Mouse (Mus musculus) neural tube, embryonic 11.5 days (tissue): ENCODE results near the gene Deup1. TPM values are rescaled to one million over a fixed set of nuclear protein-coding genes. Genes with fewer than 3 reads are reported as not detected.
"Not testable (repeated sequence)": the region's sequence is repeated elsewhere in the genome, so short reads cannot be mapped to it uniquely, and the experiment has no call there.

Experiments
- ATAC-seq: fragments of 200-750 bp; cut with Nextera tagmentation; 2 replicates; pipeline ENCODE4 v1.8.0; 2017; ENCODE audit warnings: moderate number of reproducible peaks, mild to moderate bottlenecking, moderate TSS enrichment, moderate library complexity; ENCODE audit not compliant: insufficient read depth, low FRiP score, low TSS enrichment
- DNase-seq: peaks from one replicate; pipeline ENCODE4 v3.0.0-alpha.2; 2015; ENCODE audit warnings: low spot score
- H3K27ac ChIP-seq: fragments of 300-500 bp; sonication (generic); 2 replicates; pipeline ENCODE4 v1.5.1; 2014; ENCODE audit warnings: low read depth, mild to moderate bottlenecking, low read length
- H3K27me3 ChIP-seq: fragments of 300-500 bp; sonication (generic); 2 replicates; pipeline ENCODE4 v1.6.1; 2014; ENCODE audit warnings: mild to moderate bottlenecking, low read length, mixed read lengths; ENCODE audit not compliant: control insufficient read depth, insufficient read depth
- H3K36me3 ChIP-seq: fragments of 300-500 bp; sonication (generic); 2 replicates; pipeline ENCODE4 v1.6.1; 2014; ENCODE audit warnings: mild to moderate bottlenecking, low read length, moderate library complexity, mixed read lengths; ENCODE audit not compliant: control insufficient read depth, insufficient read depth
- H3K4me1 ChIP-seq: fragments of 300-500 bp; sonication (generic); 2 replicates; pipeline ENCODE4 v1.6.1; 2014; ENCODE audit warnings: low read length, mixed read lengths; ENCODE audit not compliant: control insufficient read depth, insufficient read depth
- H3K4me2 ChIP-seq: fragments of 300-500 bp; sonication (generic); 2 replicates; pipeline ENCODE4 v1.6.1; 2014; ENCODE audit warnings: low read depth, mild to moderate bottlenecking, moderate library complexity
- H3K4me3 ChIP-seq: fragments of 300-500 bp; sonication (generic); 2 replicates; pipeline ENCODE4 v1.5.1; 2014; ENCODE audit warnings: low read depth, low read length
- H3K9ac ChIP-seq: fragments of 300-500 bp; sonication (generic); 2 replicates; pipeline ENCODE4 v1.6.1; 2014; ENCODE audit warnings: mild to moderate bottlenecking, low read length
- H3K9me3 ChIP-seq: fragments of 300-500 bp; sonication (generic); 2 replicates; pipeline ENCODE4 v1.6.1; 2016; ENCODE audit warnings: low read length; ENCODE audit not compliant: control insufficient read depth
- WGBS: fragments of 180-500 bp; shearing (Covaris S2); extraction: QIAGEN DNeasy Blood & Tissue Kit; methylation state at CpG from one replicate; pipeline ENCODE4 v1.1.7; 2014; 5-methylcytosine and 5-hydroxymethylcytosine counted together
- polyA plus RNA-seq: library from polyadenylated mRNA; unstranded; fragments of >200 nt; fragmentation: Nextera tagmentation; extraction: Ambion mirVana; gene quantifications from 2 replicates; pipeline ENCODE4 v1.2.1, GENCODE M21; 2014

The Deup1 gene
- polyA plus RNA-seq, 1 experiment from 2014 or later = 0.08 TPM

GRCm38 (mm10) chr9:15580176-15580575, 47.6 kb downstream of the Deup1 start:
- Histone ChIP-seq H3K4me3 (no peak overlapping the region), H3K36me3 (no peaks in the 10 kb centered on the region), H3K4me2 (no peak overlapping the region), H3K9me3 (no peaks in the 10 kb centered on the region), H3K27me3 (no peaks in the 10 kb centered on the region), H3K4me1 (no peaks in the 10 kb centered on the region), H3K9ac (no peak overlapping the region), H3K27ac (no peak overlapping the region)
- DNase-seq (no peak), ATAC-seq (no peak)
- 54% methylated on average over 6 of the region's 6 CpGs for WGBS

GRCm38 (mm10) chr9:15578946-15579345, 48.8 kb downstream of the Deup1 start:
- Histone ChIP-seq H3K4me2 (no peak overlapping the region), H3K9ac (no peak overlapping the region), H3K9me3 (no peaks in the 10 kb centered on the region), H3K27me3 (no peaks in the 10 kb centered on the region), H3K27ac (no peak overlapping the region), H3K4me3 (no peak overlapping the region), H3K36me3 (no peaks in the 10 kb centered on the region), H3K4me1 (no peaks in the 10 kb centered on the region)
- no peak for DNase-seq
- no peak for ATAC-seq
- WGBS = 92% methylated on average over 9 of the region's 9 CpGs

- no peak overlapping the region for H3K4me2 ChIP-seq
- H3K36me3 ChIP-seq = no peaks in the 10 kb centered on the region
- H3K27ac ChIP-seq = no peak overlapping the region
- ATAC-seq = no peak
- H3K9me3 ChIP-seq = no peaks in the 10 kb centered on the region
- H3K4me3 ChIP-seq = no peak overlapping the region
- H3K4me1 ChIP-seq = no peaks in the 10 kb centered on the region
- no peak overlapping the region for H3K9ac ChIP-seq
- H3K27me3 ChIP-seq = no peaks in the 10 kb centered on the region
- no peak for DNase-seq
- 68% methylated on average over 1 of the region's 1 CpGs for WGBS
Observed at GRCm38 (mm10) chr9:15578427-15578826, 49.3 kb downstream of the Deup1 start.

- Histone ChIP-seq H3K27me3 (no peaks in the 10 kb centered on the region), H3K9ac (no peak overlapping the region), H3K4me1 (no peaks in the 10 kb centered on the region), H3K9me3 (no peaks in the 10 kb centered on the region), H3K4me2 (no peak overlapping the region), H3K4me3 (no peak overlapping the region), H3K36me3 (no peaks in the 10 kb centered on the region), H3K27ac (no peak overlapping the region)
- ATAC-seq (no peak), DNase-seq (no peak)
- WGBS = 72% methylated on average over 13 of the region's 13 CpGs
Observed at GRCm38 (mm10) chr9:15574750-15575454, 52.8 kb downstream of the Deup1 start.

- Histone ChIP-seq H3K36me3 (no peaks in the 10 kb centered on the region), H3K9ac (no peak overlapping the region), H3K9me3 (no peaks in the 10 kb centered on the region), H3K27me3 (no peaks in the 10 kb centered on the region), H3K4me3 (no peak overlapping the region), H3K4me2 (no peak overlapping the region), H3K27ac (no peak overlapping the region), H3K4me1 (no peaks in the 10 kb centered on the region)
- 91% methylated on average over 7 of the region's 7 CpGs for WGBS
- ATAC-seq (no peak), DNase-seq (no peak)
Observed at GRCm38 (mm10) chr9:15562353-15562752, 65.4 kb downstream of the Deup1 start.

- no peak overlapping the region for H3K4me2 ChIP-seq
- H3K9ac ChIP-seq = no peak overlapping the region
- no peaks in the 10 kb centered on the region for H3K4me1 ChIP-seq
- H3K36me3 ChIP-seq = no peaks in the 10 kb centered on the region
- no peak for ATAC-seq
- WGBS = 82% methylated on average over 3 of the region's 3 CpGs
- H3K27ac ChIP-seq = no peak overlapping the region
- no peak overlapping the region for H3K4me3 ChIP-seq
- no peaks in the 10 kb centered on the region for H3K27me3 ChIP-seq
- no peak for DNase-seq
- no peaks in the 10 kb centered on the region for H3K9me3 ChIP-seq
Observed at GRCm38 (mm10) chr9:15560451-15560850, 67.3 kb downstream of the Deup1 start.

- H3K4me2 ChIP-seq = no peak overlapping the region
- H3K36me3 ChIP-seq = no peaks in the 10 kb centered on the region
- whole genome bisulfite sequencing = 87% methylated on average over 8 of the region's 8 CpGs
- H3K27me3 ChIP-seq = no peaks in the 10 kb centered on the region
- ATAC-seq (no peak), DNase-seq (no peak)
- H3K9ac ChIP-seq = no peak overlapping the region
- H3K4me1 ChIP-seq = no peaks in the 10 kb centered on the region
- no peaks in the 10 kb centered on the region for H3K9me3 ChIP-seq
- H3K27ac ChIP-seq = no peak overlapping the region
- H3K4me3 ChIP-seq = no peak overlapping the region
Observed at GRCm38 (mm10) chr9:15553322-15553721, 74.4 kb downstream of the Deup1 start.

- Histone ChIP-seq H3K4me1 (no peaks in the 10 kb centered on the region), H3K27me3 (no peaks in the 10 kb centered on the region), H3K36me3 (no peaks in the 10 kb centered on the region), H3K4me3 (no peak overlapping the region), H3K4me2 (no peak overlapping the region), H3K9ac (no peak overlapping the region), H3K9me3 (no peaks in the 10 kb centered on the region), H3K27ac (no peak overlapping the region)
- ATAC-seq = no peak
- WGBS = 89% methylated on average over 15 of the region's 15 CpGs
- DNase-seq = no peak
Observed at GRCm38 (mm10) chr9:15551933-15552851, 75.5 kb downstream of the Deup1 start.

- H3K4me3 ChIP-seq, H3K36me3 ChIP-seq, DNase-seq, H3K4me1 ChIP-seq, ATAC-seq, H3K9me3 ChIP-seq, H3K27ac ChIP-seq, H3K9ac ChIP-seq, H3K27me3 ChIP-seq, H3K4me2 ChIP-seq: not testable (repeated sequence)
- WGBS = 93% methylated on average over 6 of the region's 6 CpGs
Observed at GRCm38 (mm10) chr9:15551073-15551472, 76.7 kb downstream of the Deup1 start.
